Mouse (Mus musculus): ENCODE measurements around the gene Hmcn1.

DNA sequence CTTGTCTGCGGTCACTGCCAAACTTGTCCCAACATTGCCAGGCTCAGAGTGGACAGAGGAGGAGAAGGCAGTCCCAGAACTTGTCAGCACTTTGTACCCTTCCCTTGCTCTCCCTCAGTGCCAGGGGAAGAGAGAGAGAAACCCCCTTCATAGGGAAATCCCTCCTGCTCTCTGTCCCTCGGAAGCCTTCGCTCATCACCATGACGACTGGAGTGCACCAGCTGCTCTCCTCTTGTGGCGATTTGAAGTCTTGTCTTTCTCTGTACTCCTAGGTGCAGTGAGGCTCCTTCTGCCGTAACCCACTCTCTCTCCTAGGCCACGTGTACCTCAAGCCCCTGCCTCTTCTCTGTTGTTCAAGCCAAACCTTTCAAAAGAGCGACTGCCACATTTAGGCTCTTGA lies 409.5 kb downstream of the Hmcn1 start:
- TF ChIP-seq CTCF (IDR thresholded peaks at IDR 0.05; ENCODE audit: extremely low read depth, insufficient read length, insufficient replicate concordance, low read depth, low read length), result no peak
- no peak for TF ChIP-seq POLR2A (IDR thresholded peaks at IDR 0.05; ENCODE audit: low read depth, low read length)

Data from small intestine, adult 2 months (tissue).